Mouse (Mus musculus): Measurements from ENCODE around the gene Ddo. TPM values are rescaled to one million over a fixed set of nuclear protein-coding genes. Genes with fewer than 3 reads are reported as not detected.

Gene Ddo
- polyA plus RNA-seq, 1 experiment from 2014 or later: 0.22 TPM

DNA sequence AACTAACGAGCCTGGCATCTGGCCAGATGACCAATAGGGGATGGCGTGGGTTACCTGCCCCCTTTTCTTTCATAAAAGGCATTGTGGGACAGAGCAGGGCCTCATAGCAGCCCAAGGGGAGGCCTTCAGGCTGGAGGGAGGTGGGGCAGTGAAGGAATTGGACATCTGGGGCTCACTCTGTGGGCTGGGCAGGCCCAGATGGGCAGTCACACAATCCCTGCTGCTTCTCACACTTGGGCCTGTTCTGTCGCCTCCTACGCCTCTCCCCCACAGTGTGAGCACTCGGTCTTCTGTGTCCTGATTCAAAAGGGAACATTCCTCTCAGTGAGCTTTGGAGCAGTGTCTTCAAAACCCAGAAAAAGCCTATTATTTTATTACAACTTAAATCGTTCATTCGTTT, 8.5 kb downstream of the Ddo start:
- WGBS: 54% methylated on average over 7 of the region's 7 CpGs
- ATAC-seq (ENCODE audit: insufficient number of reproducible peaks, insufficient read depth, low FRiP score, low TSS enrichment): no peak
- no peaks in the 10 kb centered on the region for H3K27me3 ChIP-seq
- H3K36me3 ChIP-seq: no peaks in the 10 kb centered on the region
- H3K27ac ChIP-seq: no peak overlapping the region
- H3K4me2 ChIP-seq (replicated peaks): no peak overlapping the region
- no peaks in the 10 kb centered on the region for H3K9me3 ChIP-seq
- H3K4me3 ChIP-seq: no peak overlapping the region
- peaks cover 13% of the 10 kb centered on the region for H3K4me1 ChIP-seq
- no peak overlapping the region for H3K9ac ChIP-seq

DNA sequence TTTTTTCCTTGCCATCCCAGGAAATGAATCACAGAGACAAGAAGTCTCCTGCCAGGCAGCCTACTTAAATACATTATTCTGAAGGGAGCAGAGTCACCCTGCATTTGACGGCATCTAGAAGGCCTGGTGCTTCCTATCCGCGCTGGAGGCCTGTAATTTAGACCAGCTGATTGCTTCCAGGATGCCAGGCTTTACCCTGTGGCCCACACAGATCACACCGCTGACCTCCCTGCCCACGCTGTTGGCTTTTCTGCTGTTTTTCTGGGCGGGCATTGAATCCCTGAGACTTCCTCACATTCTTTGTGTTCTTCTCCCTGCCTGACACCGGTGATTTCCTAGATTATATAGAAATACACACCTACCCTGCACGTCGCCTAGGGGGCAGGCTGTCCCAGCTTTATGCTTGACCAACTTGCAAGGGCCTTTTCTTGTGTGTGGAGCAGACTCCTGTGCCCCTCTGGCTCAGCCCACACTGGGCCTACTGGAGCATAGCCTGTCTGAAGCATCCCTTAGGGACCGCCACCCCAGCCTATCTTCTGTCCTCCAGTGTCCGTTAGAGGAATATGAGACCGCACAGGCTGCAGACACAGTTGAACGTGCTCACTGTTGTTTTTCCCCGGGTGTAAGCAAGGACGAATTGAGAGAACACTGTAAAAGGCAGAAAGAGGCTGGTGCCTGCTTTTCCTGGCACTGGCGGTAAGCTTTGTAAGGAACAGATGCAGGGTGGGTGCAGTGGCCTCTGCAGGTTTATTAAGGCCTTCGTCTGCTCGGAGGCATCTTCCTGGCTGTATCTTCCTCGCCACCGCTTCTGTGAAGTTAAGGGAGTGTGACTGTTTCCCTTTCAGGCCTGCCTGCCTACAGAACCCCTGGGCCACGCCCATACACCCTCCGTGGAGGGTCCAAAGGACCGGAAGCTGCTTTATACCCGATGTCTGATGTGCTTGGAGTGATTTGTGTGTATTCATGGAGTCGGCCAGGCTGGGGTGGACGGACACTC, 9.3 kb downstream of the Ddo start:
- no peaks in the 10 kb centered on the region for H3K9me3 ChIP-seq
- H3K4me3 ChIP-seq: no peak overlapping the region
- peaks cover 13% of the 10 kb centered on the region for H3K4me1 ChIP-seq
- H3K9ac ChIP-seq: no peak overlapping the region
- no peak overlapping the region for H3K4me2 ChIP-seq (replicated peaks)
- 52% methylated on average over 26 of the region's 26 CpGs for WGBS
- no peaks in the 10 kb centered on the region for H3K36me3 ChIP-seq
- H3K27me3 ChIP-seq: no peaks in the 10 kb centered on the region
- ATAC-seq (ENCODE audit: insufficient number of reproducible peaks, insufficient read depth, low FRiP score, low TSS enrichment): 0 out of 2 replicates have a peak, but pooled peaks have one; percentile 52
- no peak overlapping the region for H3K27ac ChIP-seq

DNA sequence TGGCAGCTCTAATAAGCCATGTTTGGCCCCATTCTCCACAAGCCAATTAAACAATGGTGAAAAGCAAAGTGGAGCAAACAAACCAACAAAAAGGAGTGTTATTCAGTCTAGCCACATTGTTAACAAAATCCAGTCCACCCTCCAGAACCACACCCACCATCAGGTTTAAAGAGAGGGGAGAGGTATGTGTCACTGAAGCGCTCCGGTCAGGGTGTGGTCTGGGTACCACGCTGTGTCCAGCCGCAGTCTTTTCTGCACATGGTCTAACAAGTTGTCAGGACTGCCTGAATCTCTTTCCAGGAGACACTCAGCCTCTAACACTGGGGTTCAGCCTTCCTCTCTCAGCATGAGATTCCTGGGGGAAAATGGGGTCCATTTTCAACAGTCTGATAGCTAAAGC, 10.6 kb downstream of the Ddo start:
- no peak for ATAC-seq (ENCODE audit: insufficient number of reproducible peaks, insufficient read depth, low FRiP score, low TSS enrichment)
- H3K9ac ChIP-seq: no peak overlapping the region
- no peak overlapping the region for H3K27ac ChIP-seq
- H3K36me3 ChIP-seq: no peaks in the 10 kb centered on the region
- H3K9me3 ChIP-seq: no peaks in the 10 kb centered on the region
- H3K4me2 ChIP-seq (replicated peaks): no peak overlapping the region
- no peak overlapping the region for H3K4me3 ChIP-seq
- H3K4me1 ChIP-seq: peaks cover 13% of the 10 kb centered on the region
- WGBS: 91% methylated on average over 4 of the region's 4 CpGs
- H3K27me3 ChIP-seq: no peaks in the 10 kb centered on the region

DNA sequence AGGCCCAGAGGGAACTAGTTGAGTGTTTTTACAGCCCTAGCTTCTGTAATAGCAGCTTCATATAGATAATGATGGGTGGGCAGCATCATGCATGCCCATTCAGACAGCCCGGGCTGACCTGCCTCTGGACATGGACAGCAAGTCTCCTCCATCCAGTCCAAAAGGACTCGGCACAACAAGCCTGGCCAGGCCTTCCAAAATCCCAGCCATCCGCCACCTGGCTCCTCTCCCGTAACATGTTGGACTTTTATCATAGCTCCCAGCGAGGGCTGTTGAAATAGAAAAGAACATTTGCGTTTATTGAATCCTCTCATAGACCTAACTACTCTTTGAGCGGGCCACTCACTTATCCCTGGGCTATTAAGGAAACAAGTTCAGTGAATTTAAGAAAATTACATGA, 12.1 kb downstream of the Ddo start:
- H3K4me1 ChIP-seq: peaks cover 13% of the 10 kb centered on the region
- H3K4me2 ChIP-seq (replicated peaks): no peak overlapping the region
- no peaks in the 10 kb centered on the region; the same call in 1 of the 2 replicates for H3K27me3 ChIP-seq
- WGBS: 82% methylated on average over 7 of the region's 7 CpGs
- H3K4me3 ChIP-seq: no peak overlapping the region
- ATAC-seq (ENCODE audit: insufficient number of reproducible peaks, insufficient read depth, low FRiP score, low TSS enrichment): no peak
- no peak overlapping the region for H3K27ac ChIP-seq
- no peak overlapping the region for H3K9ac ChIP-seq
- H3K9me3 ChIP-seq: no peaks in the 10 kb centered on the region; the same call in 1 of the 2 replicates
- no peaks in the 10 kb centered on the region for H3K36me3 ChIP-seq

DNA sequence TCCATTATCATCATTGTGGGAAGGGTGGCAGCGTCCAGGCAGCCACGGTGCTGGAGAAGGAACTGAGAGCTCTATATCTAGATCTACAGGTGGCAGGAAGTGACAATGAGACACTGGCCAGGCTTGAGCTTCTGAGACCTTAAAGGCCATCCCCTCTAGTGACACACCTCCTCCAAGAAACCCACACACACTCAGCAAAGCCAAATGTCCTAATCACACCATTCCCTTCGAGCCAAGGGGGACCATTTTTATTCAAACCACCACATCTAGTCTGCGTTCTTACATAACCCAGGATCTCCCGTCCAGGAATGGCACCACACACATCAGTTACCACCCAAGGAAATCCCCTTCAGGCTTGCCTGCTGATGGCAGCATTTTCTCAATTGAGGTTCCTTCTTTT, 13.3 kb downstream of the Ddo start:
- H3K9ac ChIP-seq: no peak overlapping the region
- H3K9me3 ChIP-seq: no peaks in the 10 kb centered on the region; the same call in 1 of the 2 replicates
- no peak for ATAC-seq (ENCODE audit: insufficient number of reproducible peaks, insufficient read depth, low FRiP score, low TSS enrichment)
- H3K4me2 ChIP-seq (replicated peaks): no peak overlapping the region
- no peak overlapping the region for H3K27ac ChIP-seq
- no peak overlapping the region for H3K4me3 ChIP-seq
- no peaks in the 10 kb centered on the region for H3K36me3 ChIP-seq
- WGBS: 79% methylated on average over 5 of the region's 5 CpGs
- no peaks in the 10 kb centered on the region; the same call in 1 of the 2 replicates for H3K27me3 ChIP-seq
- H3K4me1 ChIP-seq: peaks cover 12% of the 10 kb centered on the region

DNA sequence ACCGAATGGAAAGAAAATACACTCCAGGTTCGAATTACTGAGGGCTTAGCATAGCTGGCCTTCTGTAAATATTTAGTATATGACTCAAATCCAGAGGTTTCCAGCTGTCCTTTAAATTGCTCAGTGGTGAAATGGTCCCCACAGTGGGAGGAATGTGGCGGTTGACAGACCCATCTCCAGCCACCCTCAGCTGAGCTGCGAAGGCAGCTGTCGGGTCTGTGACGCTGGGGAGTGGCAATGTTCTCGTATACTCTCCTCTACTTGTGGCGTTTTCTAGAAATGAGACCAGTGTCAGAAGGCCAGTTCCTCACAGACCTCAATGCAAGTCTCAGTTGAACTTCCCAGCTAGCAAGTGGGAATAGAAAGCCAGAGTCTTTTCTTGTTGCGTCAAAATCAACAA, 14.6 kb downstream of the Ddo start:
- no peaks in the 10 kb centered on the region for H3K36me3 ChIP-seq
- H3K4me2 ChIP-seq (replicated peaks): no peak overlapping the region
- no peak overlapping the region for H3K4me3 ChIP-seq
- H3K9me3 ChIP-seq: no peaks in the 10 kb centered on the region; the same call in 1 of the 2 replicates
- H3K27ac ChIP-seq: no peak overlapping the region
- H3K27me3 ChIP-seq: no peaks in the 10 kb centered on the region; the same call in 1 of the 2 replicates
- H3K9ac ChIP-seq: no peak overlapping the region
- peaks cover 2% of the 10 kb centered on the region for H3K4me1 ChIP-seq
- WGBS: 62% methylated on average over 9 of the region's 9 CpGs
- no peak for ATAC-seq (ENCODE audit: insufficient number of reproducible peaks, insufficient read depth, low FRiP score, low TSS enrichment)

DNA sequence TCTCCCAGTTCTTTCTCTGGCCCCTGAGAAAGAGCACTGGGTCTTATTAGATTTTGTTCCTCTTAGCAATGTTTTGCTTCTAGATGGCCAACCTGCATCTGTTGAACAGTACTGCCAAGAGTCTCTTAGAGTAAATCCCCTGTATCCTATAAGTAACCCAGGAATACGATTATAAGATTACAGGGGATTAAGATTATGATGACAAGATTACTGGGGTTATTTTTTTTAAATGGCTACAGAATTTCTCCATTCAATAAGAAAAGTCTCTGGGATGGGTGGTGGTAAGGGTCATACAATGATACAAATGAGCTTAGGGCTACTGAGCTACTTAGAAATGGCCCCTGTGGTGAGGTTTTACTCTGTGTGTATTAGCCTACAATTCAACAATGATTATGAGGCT, 15.5 kb downstream of the Ddo start:
- Histone ChIP-seq H3K4me2 (replicated peaks) (no peak overlapping the region), H3K4me1 (no peaks in the 10 kb centered on the region), H3K9me3 (no peaks in the 10 kb centered on the region; the same call in 1 of the 2 replicates), H3K36me3 (no peaks in the 10 kb centered on the region), H3K4me3 (no peak overlapping the region), H3K27me3 (no peaks in the 10 kb centered on the region; the same call in 1 of the 2 replicates), H3K27ac (no peak overlapping the region), H3K9ac (no peak overlapping the region)
- no peak for ATAC-seq (ENCODE audit: insufficient number of reproducible peaks, insufficient read depth, low FRiP score, low TSS enrichment)
- WGBS: 75% methylated on average over 1 of the region's 1 CpGs

DNA sequence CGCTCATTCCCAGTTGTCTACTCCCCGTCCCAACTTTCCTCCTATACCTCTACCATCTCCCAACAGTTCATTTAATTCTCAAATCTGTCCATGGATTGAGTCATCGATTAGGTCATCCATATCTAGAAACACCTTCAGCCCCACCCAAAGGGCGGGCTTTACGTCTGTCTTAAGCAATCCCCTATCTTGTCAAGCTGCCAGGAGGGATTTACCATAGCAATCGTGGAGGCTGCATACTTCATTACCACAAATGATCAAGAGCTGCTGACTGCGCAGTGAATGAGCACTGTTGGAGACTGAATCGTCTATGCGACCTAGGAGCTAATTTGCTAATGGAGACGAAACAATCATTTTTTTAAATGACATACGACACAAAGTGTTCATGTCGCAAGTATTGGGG, 19.0 kb downstream of the Ddo start:
- Histone ChIP-seq H3K4me3 (no peak overlapping the region), H3K9me3 (no peaks in the 10 kb centered on the region; the same call in 1 of the 2 replicates), H3K4me2 (replicated peaks) (no peak overlapping the region), H3K27me3 (no peaks in the 10 kb centered on the region; the same call in 1 of the 2 replicates), H3K9ac (no peak overlapping the region), H3K4me1 (no peaks in the 10 kb centered on the region), H3K27ac (no peak overlapping the region), H3K36me3 (no peaks in the 10 kb centered on the region)
- 88% methylated on average over 12 of the region's 12 CpGs for WGBS
- ATAC-seq (ENCODE audit: insufficient number of reproducible peaks, insufficient read depth, low FRiP score, low TSS enrichment): no peak

DNA sequence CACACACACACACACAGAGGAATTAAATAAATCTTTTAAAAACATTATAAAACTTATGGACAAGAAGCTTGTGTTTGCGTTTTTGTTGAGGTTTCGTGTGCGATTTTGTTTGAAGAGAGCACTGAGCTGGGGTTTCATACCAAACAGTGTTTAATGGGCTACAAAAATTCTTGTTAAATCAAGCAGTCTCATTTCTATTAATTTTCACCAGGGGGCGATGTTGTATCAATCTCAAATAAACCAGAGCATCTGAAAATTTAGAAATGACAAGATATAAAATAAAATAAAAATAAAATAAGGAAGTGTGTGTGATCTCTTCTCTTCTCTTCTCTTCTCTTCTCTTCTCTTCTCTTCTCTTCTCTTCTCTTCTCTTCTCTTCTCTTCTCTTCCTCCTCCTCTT, 19.8 kb downstream of the Ddo start:
- Histone ChIP-seq H3K4me2 (replicated peaks) (no peak overlapping the region), H3K4me1 (no peaks in the 10 kb centered on the region), H3K27me3 (no peaks in the 10 kb centered on the region; the same call in 1 of the 2 replicates), H3K4me3 (no peak overlapping the region), H3K9me3 (no peaks in the 10 kb centered on the region; the same call in 1 of the 2 replicates), H3K9ac (no peak overlapping the region), H3K36me3 (no peaks in the 10 kb centered on the region), H3K27ac (no peak overlapping the region)
- no peak for ATAC-seq (ENCODE audit: insufficient number of reproducible peaks, insufficient read depth, low FRiP score, low TSS enrichment)
- WGBS: 27% methylated on average over 4 of the region's 4 CpGs

DNA sequence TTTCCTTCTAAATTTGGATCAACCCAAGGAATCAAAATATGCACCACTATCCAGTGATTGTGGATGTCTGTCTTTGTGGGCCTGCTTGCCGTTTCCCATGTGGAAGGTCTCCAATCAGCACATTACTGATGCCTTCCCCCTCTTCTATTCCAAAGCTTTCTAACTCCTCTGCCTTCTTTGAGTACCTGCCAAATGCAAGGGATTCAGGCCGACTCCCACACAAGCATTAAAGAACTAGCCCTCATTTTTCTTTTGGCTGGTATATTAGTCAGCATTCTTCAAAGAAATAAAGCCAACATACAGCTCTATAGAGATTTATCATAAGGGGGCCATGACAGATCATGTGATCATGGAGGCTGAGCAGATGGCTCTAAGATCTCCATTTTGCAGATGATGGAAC, 21.9 kb downstream of the Ddo start:
- Histone ChIP-seq H3K4me3 (no peak overlapping the region), H3K27me3 (no peaks in the 10 kb centered on the region), H3K36me3 (no peaks in the 10 kb centered on the region), H3K4me1 (no peaks in the 10 kb centered on the region), H3K27ac (no peak overlapping the region), H3K4me2 (replicated peaks) (no peak overlapping the region), H3K9ac (no peak overlapping the region), H3K9me3 (no peaks in the 10 kb centered on the region)
- WGBS: 70% methylated on average over 2 of the region's 2 CpGs
- ATAC-seq (ENCODE audit: insufficient number of reproducible peaks, insufficient read depth, low FRiP score, low TSS enrichment): no peak

DNA sequence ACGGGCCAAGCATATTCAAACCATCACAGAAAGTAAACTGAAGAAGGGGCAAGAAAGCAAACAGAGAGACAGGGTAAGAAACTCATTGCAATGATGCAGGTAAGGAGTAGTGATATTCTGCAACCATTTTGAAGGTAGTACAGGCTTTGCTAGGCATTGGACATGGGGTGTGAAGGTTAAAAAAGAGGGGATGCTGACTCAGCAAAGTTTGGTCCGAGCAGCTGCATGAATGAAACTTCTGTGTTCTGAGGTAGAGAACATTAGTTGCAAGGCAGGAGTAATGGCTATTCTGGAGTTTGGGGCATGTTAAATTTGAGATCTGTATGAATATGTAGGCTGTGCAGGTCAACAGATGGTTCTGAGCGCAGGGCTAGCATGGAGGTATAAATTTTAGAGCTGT, 35.5 kb downstream of the Ddo start:
- Histone ChIP-seq H3K27ac (no peak overlapping the region), H3K9me3 (no peaks in the 10 kb centered on the region), H3K4me2 (replicated peaks) (no peak overlapping the region), H3K4me1 (no peaks in the 10 kb centered on the region), H3K9ac (no peak overlapping the region), H3K27me3 (no peaks in the 10 kb centered on the region), H3K36me3 (no peaks in the 10 kb centered on the region), H3K4me3 (no peak overlapping the region)
- 82% methylated on average over 3 of the region's 3 CpGs for WGBS
- no peak for ATAC-seq (ENCODE audit: insufficient number of reproducible peaks, insufficient read depth, low FRiP score, low TSS enrichment)

DNA sequence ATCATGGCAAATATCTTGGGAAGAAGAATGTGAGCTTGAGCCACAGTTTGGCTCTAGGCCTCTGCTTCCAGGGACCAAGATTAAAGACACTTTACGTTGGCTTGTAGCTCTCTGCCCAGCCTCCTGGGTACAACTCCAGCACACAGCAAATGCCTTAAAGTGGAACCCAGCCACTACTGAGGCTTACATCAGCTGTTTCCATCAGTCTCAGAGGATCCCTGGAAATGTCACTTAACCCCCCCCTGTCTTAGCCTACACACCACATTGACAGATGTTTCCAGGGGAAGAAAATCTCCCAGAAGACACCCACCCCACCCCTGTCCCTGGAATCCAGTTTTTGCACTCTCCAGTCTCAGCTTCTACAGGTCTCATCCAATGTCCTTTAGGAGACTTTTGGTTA, 37.1 kb downstream of the Ddo start:
- Histone ChIP-seq H3K36me3 (no peaks in the 10 kb centered on the region), H3K27me3 (no peaks in the 10 kb centered on the region), H3K4me3 (no peak overlapping the region), H3K27ac (no peak overlapping the region), H3K4me1 (no peaks in the 10 kb centered on the region), H3K9ac (no peak overlapping the region), H3K4me2 (replicated peaks) (no peak overlapping the region), H3K9me3 (no peaks in the 10 kb centered on the region)
- ATAC-seq (ENCODE audit: insufficient number of reproducible peaks, insufficient read depth, low FRiP score, low TSS enrichment): no peak
- 78% methylated on average over 1 of the region's 1 CpGs for WGBS

Measured in embryonic facial prominence, embryonic 12.5 days (tissue).